Mouse (Mus musculus): ENCODE data around the gene Card14.

GRCm38 (mm10) chr11:119393483-119393804, 85.9 kb downstream of the Card14 start:
- no peak for TF ChIP-seq CTCF (IDR thresholded peaks at IDR 0.05; ENCODE audit: insufficient read depth, low read length)
- no peak for TF ChIP-seq POLR2A (IDR thresholded peaks at IDR 0.05; ENCODE audit: borderline replicate concordance, extremely low read depth, low read depth, low read length)

Data from lung, adult 2 months (tissue).